Comparison of ENCODE assay signal across 8 mouse cellular contexts in the genomic region with DNA sequence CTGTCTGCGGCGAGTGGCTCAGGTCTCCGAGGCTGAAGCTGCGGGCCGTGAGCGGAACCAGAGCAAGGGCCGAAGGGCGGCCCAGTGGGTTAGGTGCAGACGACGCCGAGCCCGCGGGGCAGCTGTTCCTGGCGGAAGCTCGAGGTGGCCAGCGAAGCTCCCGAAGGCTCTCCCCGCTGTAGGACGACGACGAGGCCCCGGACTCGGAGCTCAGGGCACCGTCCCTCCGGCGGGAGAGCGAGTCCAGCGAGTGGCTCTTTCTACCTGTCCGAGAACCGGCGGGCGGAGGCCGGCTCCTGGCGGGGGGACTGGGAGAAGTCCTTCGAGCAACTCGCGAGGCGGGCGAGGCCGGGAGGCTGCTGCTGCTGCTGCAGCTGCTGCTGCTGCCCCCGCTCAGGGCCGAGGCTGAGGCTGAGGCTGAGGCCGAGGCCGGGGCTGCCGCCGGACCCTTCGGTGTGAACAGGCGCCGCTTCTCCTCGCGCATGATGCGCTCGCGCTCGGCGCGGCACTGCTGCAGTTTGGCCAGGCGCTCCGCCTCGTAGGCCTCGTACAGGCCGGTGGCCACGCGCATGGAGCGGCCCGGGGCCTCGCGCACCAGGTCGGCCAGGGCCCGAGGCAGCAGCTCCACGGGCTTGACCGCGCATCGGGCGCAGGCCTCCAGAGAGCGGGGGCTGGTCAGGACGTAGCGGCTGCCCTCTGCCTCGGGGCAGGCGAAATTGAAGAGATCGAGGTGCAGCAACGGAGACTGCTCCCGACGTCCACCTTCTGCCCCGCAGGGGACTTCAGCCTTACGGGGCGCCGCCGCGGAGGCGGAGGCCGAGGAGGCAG. TPM values are rescaled to one million over a fixed set of nuclear protein-coding genes. Genes with fewer than 3 reads are reported as not detected.
DNase-seq lines count a peak whose midpoint lies in the region; ATAC-seq lines count a peak whose summit lies in the region.

No protein-coding gene starts in this region.

- ATAC-seq in kidney, embryonic 15.5 days (replicated peaks; ENCODE audit: low FRiP score) = peak; percentile 20
- ATAC-seq in embryonic facial prominence, embryonic 15.5 days (ENCODE audit: insufficient number of reproducible peaks, low FRiP score, low TSS enrichment, low read depth) = 0 out of 2 replicates have a peak, but pooled peaks have one; percentile 9
- 0 out of 2 replicates have a peak, but pooled peaks have one; percentile 8 for ATAC-seq in hindbrain, embryonic 13.5 days (ENCODE audit: low FRiP score)

- no peak for DNase-seq in kidney, adult 8-10 months
- peak; percentile 20 to 30 for DNase-seq in adrenal gland, postnatal 36 days
- DNase-seq in lung, postnatal 10 days = peak; percentile 7
- peak; percentile 45 for DNase-seq in testis, postnatal 14 days (ENCODE audit: low spot score)
- no peak for DNase-seq in left cerebral cortex, adult 18-20 months (ENCODE audit: low spot score in 2 of 2)

- 4% methylated on average over 92 of the region's 92 CpGs for WGBS in kidney, embryonic 15.5 days
- WGBS in embryonic facial prominence, embryonic 15.5 days = 6% methylated on average over 92 of the region's 92 CpGs
- WGBS in hindbrain, embryonic 13.5 days = 24% methylated on average over 89 of the region's 92 CpGs

- peak overlapping the region; percentile 56 for H3K4me3 ChIP-seq in kidney, embryonic 15.5 days (replicated peaks)
- peak overlapping the region; percentile 65 for H3K4me3 ChIP-seq in embryonic facial prominence, embryonic 15.5 days (replicated peaks)
- peak overlapping the region; percentile 75 for H3K4me3 ChIP-seq in hindbrain, embryonic 13.5 days

- peak overlapping the region; percentile 50 for H3K9ac ChIP-seq in kidney, embryonic 15.5 days
- peak overlapping the region; percentile 18; the same call in 1 of the 2 replicates for H3K9ac ChIP-seq in embryonic facial prominence, embryonic 15.5 days
- peak overlapping the region; percentile 97 for H3K9ac ChIP-seq in hindbrain, embryonic 13.5 days

- H3K9me3 ChIP-seq in kidney, embryonic 15.5 days (replicated peaks) = no peaks in the 10 kb centered on the region
- H3K9me3 ChIP-seq in embryonic facial prominence, embryonic 15.5 days (replicated peaks) = no peaks in the 10 kb centered on the region
- H3K9me3 ChIP-seq in hindbrain, embryonic 13.5 days = peaks cover 23% of the 10 kb centered on the region

- H3K36me3 ChIP-seq in kidney, embryonic 15.5 days = no peaks in the 10 kb centered on the region
- H3K36me3 ChIP-seq in embryonic facial prominence, embryonic 15.5 days = no peaks in the 10 kb centered on the region
- peaks cover 53% of the 10 kb centered on the region for H3K36me3 ChIP-seq in hindbrain, embryonic 13.5 days

- H3K4me2 ChIP-seq in kidney, embryonic 15.5 days = peak overlapping the region; percentile 96
- H3K4me2 ChIP-seq in embryonic facial prominence, embryonic 15.5 days (replicated peaks) = peak overlapping the region; percentile 99
- peak overlapping the region; percentile 80 for H3K4me2 ChIP-seq in hindbrain, embryonic 13.5 days

- peaks cover 84% of the 10 kb centered on the region for H3K27me3 ChIP-seq in kidney, embryonic 15.5 days
- peaks cover 55% of the 10 kb centered on the region for H3K27me3 ChIP-seq in embryonic facial prominence, embryonic 15.5 days
- peaks cover 15% of the 10 kb centered on the region; the same call in 1 of the 2 replicates for H3K27me3 ChIP-seq in hindbrain, embryonic 13.5 days

- H3K27ac ChIP-seq in kidney, embryonic 15.5 days = peak overlapping the region; percentile 15; the same call in 1 of the 2 replicates
- no peak overlapping the region for H3K27ac ChIP-seq in embryonic facial prominence, embryonic 15.5 days (replicated peaks)
- peak overlapping the region; percentile 98 for H3K27ac ChIP-seq in hindbrain, embryonic 13.5 days

- peaks cover 35% of the 10 kb centered on the region for H3K4me1 ChIP-seq in kidney, embryonic 15.5 days
- H3K4me1 ChIP-seq in embryonic facial prominence, embryonic 15.5 days = peaks cover 35% of the 10 kb centered on the region
- peaks cover 28% of the 10 kb centered on the region for H3K4me1 ChIP-seq in hindbrain, embryonic 13.5 days (replicated peaks)

RNA-seq across cellular contexts. Expression of gene Ccdc177, which starts 1.7 kb away (rescaled TPM):
- 0.14 and 0.17 TPM in 2 replicates for polyA plus RNA-seq in kidney, embryonic 15.5 days (2015; fragmentation: Nextera tagmentation; extraction: Ambion mirVana)
- not detected for total RNA-seq in adrenal gland, postnatal 36 days (2021)
- 0.13 and 0.17 TPM in 2 replicates for polyA plus RNA-seq in embryonic facial prominence, embryonic 15.5 days (2015; fragmentation: Nextera tagmentation; extraction: Ambion mirVana)
- 3.8 and 4.0 TPM in 2 replicates for polyA plus RNA-seq in hindbrain, embryonic 13.5 days (2015; fragmentation: Nextera tagmentation; extraction: Ambion mirVana)
- total RNA-seq in left cerebral cortex, adult 18-20 months (2021) = 10 to 100 TPM; 11.4 to 12.2 TPM

RNA-seq across cellular contexts. Expression of gene Susd6, which starts 31.5 kb away (rescaled TPM):
- 15.2 and 15.6 TPM in 2 replicates for polyA plus RNA-seq in kidney, embryonic 15.5 days (2015; fragmentation: Nextera tagmentation; extraction: Ambion mirVana)
- 10 to 100 TPM; 53.9 to 59.4 TPM for total RNA-seq in adrenal gland, postnatal 36 days (2021)
- polyA plus RNA-seq in embryonic facial prominence, embryonic 15.5 days (2015; fragmentation: Nextera tagmentation; extraction: Ambion mirVana) = 18.5 and 18.6 TPM in 2 replicates
- polyA plus RNA-seq in hindbrain, embryonic 13.5 days (2015; fragmentation: Nextera tagmentation; extraction: Ambion mirVana) = 11.4 and 12.8 TPM in 2 replicates
- 10 to 100 TPM; 34.8 to 35.7 TPM for total RNA-seq in left cerebral cortex, adult 18-20 months (2021)

Comparison
In these comparisons a context has a peak if more than half of its experiments do, and no peak if none do; other contexts are left out.
1. H3K9ac ChIP-seq: peak in every context shown above with its lines; median percentile 97 in hindbrain, embryonic 13.5 days; 50 in kidney, embryonic 15.5 days; 18 in embryonic facial prominence, embryonic 15.5 days.
2. DNase-seq: peak in adrenal gland, postnatal 36 days (2 of 2), lung, postnatal 10 days (single experiment) and testis, postnatal 14 days (single experiment); none in kidney, adult 8-10 months (0 of 2) and left cerebral cortex, adult 18-20 months (0 of 2).
3. Peak in every context shown above with its lines, with median percentiles within 50 percentile points of each other: ATAC-seq, H3K4me2 ChIP-seq and H3K4me3 ChIP-seq.